Mouse (Mus musculus) c-Kit-negative CD71-positive TER-119-positive erythroid progenitor cells, embryonic 14.5 days (primary cell): ENCODE data around the gene Ntn4.

ENCODE experiments used
- DNase-seq: peaks from one replicate; pipeline ENCODE4 v3.0.0-alpha.2; 2013; ENCODE audit warnings: low read depth, low spot score

Gene Ntn4

DNA sequence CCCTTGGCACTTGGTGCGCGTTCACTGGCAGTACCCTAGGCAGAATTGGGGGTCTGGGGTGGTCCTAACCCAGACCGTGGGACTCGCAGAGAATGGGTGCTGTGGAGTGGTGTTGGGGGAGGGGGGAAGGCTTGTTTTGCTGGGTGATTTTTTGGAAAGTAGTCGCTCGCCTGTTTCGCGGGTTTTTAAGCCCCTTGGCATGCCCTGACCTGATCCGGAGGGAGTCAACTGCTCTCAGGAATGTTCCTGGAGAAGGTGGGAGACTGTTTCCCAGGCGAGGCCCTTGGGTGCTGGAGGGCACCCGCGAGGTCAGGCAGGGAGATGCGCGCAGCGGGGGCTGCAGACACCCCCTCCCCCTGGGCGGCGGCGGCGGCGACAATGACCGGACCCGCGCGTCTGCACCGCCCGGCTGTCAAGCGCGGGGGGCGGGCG lies at the start of gene Ntn4:
TSS of gene Ntn4 (plus strand) at position 161 of the 432 bp plus-strand sequence.
- no peak for DNase-seq

DNA sequence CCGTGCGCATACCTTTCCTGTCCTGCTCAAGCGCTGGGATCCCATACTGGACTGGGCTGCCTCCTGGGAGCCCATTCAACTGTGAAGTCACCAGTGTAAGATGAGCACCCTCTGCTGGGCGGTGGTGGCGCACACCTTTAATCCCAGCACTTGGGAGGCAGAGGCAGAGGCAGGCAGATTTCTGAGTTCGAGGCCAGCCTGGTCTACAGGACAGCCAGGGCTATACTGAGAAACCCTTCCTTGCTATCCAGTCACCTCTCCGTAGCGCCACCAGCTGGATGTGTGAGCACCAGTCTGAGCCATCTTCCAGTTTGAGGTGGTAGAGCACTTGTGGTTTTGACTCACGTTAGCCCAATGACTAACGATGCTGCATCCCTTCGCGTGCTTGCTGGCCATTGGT lies 48.0 kb upstream of the Ntn4 start:
- DNase-seq, result no peak

DNA sequence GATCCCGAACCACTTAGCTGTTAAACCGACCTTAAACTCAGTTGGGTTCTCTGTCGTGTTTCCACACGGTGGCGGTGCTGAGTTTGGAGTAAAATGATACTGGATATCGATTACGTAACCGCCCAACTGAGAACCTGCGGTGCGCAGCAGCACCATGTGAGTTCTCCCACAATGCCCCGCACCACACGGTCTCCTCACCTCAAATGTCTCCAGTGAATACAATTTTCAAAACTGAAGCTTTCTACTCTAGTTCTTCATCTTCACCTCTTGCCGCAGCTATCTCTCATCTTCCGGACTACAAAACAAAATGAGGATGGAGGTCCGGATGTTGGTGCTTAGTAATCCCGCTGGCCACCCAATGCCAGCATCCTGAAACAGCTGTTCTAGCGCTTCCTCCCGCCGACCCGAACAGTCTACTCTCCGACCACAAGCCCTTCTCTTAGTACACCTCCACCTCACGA lies 46.4 kb upstream of the Ntn4 start:
- DNase-seq, result peak; percentile 25

DNA sequence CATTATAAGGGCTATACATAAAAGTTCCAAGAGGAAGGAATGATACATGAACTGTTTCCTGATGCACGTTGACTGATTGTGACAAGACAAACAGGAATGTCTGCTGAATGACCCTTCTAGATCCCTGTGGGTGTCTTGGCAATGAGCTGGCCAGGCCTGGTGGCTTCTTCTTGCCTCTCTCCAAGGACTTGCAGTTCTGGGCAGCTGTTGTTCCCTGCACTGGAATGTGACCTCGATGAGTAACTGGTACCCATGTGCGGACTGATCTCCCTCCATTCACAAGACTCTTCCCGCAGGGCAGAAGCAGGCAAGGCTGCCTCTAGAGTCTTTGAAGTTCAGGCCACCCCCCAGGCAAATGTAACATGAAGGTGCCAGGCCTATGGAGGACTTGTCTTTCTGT lies 44.6 kb upstream of the Ntn4 start:
- DNase-seq, result no peak

DNA sequence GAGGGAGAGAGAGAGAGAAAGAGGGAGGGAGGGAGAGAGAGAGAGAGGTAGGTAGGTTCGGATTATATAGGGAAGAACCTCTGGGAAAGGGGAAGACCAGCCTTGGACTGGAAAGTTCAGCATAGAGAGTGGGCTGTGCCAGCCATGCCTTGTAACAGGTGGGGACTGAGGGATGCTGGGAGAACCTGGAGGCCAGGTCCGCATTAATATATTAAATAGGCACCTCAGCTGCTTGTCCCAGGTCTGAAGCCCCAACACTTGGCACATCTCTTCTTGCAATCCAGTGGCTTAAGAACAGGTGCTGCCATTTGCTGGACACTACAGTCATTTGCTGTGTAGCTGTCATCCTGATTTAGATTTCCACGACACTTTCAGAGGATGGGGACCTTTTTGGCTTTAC lies 43.8 kb upstream of the Ntn4 start:
- no peak for DNase-seq

DNA sequence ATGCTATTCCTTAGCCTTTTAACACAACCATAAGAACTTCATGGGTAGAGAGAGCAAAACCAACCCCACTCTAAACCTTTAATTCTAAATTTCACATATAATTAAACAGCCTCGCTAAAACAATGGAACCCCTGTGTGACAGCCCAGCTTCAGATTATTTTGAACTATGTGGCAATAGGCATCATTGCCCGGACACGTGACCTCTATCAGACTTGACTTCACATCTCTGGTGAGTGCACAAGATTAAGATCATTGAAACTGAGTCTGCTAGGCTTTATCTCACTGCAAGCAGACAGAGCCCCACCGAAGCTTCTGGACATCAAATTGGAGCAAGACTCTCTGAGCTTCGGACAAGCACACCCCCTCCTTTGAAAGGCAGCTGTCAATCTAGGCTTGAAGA lies 38.2 kb upstream of the Ntn4 start:
- DNase-seq, result no peak

DNA sequence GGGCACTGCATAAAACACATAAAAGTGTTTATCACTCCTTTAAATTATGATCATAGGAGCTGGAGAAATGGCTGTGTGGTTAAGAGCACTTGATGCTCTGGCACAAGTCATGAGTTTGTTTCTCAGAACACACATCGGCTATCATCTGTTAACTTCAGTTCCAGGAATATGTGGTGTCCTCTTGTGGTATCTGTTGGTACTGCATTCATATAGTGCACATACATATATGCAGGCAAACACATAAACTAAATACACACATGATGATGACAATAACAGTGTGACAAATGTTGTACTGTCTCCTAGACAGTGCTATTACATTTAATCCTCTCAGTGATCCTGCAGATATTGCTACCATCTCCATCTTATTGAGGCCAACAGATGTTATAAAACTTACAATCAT lies 37.2 kb upstream of the Ntn4 start:
- DNase-seq, result no peak

DNA sequence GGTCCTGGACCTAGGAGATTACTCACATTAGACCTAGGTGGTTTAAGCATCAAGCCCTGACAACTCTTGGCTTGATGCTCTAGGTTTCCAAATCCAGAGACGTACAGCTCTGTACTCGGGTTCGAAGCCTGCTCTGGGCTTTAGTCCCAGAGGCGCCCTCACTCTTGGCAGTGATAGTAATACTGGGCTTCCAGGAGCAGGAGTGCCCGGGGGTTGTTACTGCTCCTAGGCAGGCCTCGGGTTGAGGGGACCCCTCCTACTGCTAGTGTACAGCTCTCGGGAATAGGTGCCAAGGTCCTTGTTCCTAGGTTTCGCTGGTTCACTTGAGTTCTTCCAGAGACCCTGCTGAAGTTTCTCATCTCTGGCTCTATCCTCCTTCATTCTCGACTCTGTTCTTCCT lies 34.2 kb upstream of the Ntn4 start:
- no peak for DNase-seq

DNA sequence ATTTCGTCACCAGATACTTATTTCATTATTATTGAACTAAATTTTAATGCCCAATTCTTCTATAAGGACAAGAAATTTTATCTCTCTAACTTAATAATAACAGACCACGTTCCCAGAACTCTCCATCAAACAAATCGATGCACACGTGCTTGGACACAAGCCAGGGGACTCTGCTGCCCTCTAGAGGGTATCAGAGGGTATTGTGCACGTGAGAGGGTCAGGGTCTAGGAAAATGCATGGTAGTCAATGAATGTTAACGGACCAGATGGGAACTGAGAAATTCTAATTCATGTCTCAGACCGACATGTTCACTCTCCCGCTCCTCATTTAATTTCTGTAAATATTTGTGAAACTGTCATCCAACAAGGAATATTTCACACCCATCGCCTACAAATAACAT lies 32.4 kb upstream of the Ntn4 start:
- no peak for DNase-seq

DNA sequence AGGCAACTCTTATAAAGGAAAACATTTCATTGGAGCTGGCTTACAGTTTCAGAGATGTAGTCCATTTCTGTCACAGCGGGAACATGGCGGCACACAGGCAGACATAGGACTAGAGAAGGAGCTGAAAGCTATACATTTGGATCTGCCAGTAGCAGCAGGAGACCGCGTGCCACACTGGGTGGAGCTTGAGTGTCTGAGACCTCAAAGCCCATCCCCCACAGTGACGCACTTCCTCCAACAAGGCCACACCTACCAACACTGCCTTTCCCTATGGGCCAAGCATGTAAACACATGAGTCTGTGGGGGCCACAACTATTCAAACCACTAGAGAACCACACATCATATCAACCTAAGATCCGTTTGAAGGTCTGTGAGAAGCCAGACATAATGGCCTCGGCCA lies 31.2 kb upstream of the Ntn4 start:
- no peak for DNase-seq

DNA sequence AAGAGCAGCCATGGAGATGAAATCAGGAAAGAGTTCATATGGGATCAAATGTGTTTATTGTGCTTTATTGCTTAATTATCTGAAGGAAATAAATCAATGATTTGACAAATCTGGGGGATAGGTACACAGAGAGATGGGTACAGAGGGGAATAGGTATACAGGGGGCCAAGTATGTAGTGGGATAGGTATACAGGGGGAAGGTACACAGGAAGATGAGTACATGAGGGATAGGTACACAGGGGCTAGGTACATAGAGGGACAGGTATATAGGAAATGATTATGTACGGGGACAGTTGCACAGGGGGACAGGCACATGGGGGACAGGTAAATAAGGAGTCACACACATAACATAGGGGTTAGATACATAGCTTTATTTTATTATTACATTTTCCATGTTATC lies 29.6 kb upstream of the Ntn4 start:
- no peak for DNase-seq

DNA sequence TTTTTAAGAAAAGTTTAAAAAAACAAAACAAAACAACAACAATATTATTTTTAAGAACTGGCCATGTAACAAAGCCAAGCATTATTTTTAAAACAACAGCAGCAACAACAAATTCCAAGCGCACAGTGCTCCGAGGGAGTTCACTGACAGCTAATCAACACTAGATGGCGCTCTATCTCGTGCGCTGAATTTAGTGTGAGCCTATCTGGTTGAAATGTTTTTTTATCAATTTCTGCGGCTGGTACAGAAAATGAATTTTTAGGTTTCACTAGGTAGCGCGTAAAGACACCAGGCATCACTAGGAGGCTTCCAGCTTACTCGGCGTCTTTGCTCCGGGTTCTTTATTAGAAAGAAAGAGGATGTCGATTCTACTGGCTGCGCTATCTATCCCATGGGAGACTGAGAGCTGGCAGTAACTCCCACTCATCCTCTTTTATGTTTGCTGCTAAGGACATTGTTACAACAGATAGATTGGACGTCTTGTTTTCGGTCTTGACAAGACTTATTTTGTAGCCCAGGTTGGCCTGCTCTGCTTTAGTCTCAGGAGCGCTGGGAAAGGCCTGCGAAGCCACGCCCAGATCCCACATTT lies 29.0 kb upstream of the Ntn4 start:
- DNase-seq, result no peak

DNA sequence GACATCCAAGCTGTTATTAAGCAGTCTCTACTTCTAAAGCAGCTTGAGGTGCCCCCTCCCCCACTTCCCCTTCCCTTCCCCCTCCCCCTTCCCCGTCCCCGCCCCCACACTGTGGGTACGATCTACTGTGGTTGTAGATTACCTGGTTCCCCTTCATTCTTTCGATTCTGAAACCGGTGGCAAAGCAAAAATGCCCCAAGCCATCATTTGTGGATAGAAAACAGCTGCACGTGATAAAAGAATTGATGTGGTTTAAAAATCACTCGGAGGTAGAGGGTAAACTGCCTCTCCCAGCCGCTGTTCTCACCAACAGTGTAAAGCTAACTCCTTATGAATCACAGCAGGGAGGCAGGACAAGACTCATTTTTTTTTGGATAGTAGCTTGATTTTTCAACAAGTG lies 25.6 kb upstream of the Ntn4 start:
- DNase-seq, result no peak

DNA sequence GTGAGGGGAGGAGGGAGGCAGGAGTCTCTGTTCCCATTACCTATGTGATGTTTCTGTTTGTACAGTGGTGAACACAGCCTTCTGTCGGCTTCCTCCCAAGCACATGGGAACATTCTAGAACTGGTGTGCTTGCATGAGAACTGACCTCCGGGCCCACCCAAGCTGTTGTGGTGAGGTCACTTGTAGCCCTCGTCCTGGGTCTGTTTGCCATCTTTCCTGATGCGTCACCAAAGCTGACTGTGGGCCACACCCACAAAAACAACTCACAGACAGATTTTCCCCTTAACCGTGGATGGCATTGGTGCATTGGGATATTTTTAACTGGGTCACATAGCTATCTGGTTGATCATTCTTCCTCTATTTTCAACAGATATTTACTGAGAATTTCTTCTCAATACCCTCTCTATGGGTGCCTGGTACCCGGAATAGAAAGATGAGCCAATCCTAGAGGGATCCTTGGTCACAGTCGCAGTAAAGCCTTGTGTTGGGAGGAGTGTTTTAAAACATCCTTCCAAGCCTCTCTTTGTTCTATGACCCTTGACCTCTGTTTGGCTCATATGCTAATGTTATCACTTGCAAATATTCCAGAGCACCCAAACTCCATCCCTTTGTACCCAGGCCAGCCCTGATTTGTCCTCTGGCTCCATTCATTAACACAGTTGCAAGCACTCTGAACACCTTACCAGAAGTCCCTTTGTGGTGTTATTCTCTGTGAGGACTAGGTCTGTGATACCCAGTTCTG lies 19.9 kb upstream of the Ntn4 start:
- DNase-seq, result no peak

DNA sequence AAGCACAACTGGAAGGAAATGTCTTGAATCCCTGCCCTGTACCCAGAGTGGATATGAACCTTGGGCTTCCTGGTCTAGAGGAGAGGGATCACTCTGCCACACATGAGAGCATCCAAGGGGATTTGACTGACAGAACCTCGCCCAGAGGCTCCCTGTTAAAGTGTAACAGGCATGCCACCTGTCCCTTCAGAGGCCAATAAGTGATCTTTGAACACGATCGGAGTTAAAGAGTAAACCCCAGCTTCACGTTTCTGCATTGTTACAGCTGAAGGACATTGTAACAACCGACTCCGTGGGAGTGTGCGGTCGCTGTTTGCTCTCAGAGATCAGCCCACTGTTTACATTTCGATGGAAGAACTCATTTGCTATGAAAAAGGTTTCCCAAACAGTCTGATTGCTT lies 16.8 kb upstream of the Ntn4 start:
- DNase-seq, result no peak

DNA sequence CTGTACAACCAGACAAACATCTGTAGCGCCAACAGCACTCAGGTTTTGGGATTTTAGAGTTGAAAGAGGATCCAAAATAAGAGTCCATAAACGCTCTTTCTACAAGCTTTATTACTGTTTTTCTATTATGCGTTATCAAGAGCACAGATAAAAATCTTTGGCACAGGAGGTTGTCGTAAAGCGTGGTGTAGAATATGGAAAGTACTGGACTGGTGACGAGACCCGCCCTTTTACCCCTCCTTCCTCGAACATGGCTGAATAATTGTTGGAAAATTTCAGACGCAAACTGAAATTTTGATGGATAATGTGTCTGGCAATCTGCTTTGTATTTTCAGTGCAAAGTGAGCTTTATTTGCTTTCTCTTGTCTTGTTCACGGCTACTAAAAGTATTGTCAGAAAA lies 16.3 kb upstream of the Ntn4 start:
- no peak for DNase-seq

DNA sequence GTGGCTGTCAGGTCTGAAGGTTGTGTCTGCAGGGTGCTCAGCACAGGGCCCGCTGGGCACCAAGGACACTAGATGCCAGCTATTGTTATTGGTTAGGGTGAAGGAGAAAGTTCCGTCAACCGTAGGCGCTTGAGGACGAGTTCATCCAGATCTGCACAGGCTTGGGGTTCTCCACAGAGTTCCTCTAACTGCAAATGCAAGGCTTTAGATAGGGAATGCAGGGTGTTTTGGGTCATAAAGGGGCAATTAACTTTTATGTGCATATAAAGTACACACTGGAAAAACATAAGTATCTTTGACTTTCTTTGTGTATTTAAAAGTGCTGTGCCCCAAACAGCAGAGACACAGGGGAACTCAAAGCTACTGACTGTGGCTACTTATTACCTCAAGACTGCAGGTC lies 10.2 kb upstream of the Ntn4 start:
- DNase-seq, result no peak

DNA sequence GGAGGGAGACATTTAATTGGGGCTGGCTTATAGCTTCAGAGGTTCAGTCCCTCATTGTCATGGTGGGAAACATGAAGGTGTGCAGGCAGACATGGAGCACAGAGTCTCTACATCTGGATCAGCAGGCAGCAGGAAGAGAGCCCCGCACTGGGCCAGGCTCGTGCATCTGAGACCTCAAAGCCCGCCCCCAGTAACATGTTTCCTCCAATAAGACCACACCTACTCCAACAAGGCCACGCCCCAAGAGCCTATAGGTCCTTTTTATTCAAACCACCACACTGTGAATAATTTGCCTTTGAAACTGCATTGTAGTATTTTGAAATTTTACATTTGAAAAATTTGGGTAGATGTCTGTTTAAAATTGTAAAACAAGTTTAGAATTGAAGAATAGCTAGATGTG lies 8.4 kb upstream of the Ntn4 start:
- DNase-seq, result no peak

DNA sequence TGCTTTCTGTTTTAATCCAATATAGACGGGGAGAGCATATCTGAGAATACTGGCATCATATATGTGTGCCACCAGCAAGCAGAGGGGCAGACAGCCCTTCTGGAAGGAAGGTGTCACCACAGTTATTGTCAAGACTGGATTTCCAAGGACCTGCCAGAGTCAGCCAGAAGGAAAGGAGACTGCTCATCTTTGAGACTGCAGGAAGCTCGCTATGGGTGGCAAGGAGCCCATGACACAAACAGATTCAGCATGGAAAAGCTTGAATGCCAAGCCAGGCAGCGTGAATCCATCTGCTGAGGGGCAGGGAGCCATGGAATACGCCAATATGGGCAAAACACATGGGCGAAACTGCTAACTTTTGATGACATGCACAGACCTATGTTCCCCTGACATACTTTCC lies 6.9 kb upstream of the Ntn4 start:
- DNase-seq, result no peak

DNA sequence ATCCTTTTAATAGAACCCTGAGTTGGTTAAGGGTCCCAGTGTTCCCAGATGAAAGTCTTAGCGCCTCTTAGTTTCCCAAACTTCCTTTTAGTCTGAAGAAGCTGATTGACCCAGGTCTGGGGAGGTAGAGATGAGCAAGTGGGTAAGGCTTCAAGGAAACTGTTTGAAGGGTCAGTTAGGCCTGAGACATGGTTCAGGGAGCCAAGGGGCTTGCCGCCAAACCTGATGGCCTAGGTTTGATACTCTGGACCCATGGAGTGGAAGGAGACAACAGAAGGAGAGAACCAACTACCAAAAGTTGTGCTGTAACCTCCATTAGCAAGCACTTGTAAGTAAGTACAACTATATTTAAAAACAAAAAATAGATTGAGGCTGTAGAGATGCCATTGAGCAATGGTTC lies 6.5 kb upstream of the Ntn4 start:
- no peak for DNase-seq

DNA sequence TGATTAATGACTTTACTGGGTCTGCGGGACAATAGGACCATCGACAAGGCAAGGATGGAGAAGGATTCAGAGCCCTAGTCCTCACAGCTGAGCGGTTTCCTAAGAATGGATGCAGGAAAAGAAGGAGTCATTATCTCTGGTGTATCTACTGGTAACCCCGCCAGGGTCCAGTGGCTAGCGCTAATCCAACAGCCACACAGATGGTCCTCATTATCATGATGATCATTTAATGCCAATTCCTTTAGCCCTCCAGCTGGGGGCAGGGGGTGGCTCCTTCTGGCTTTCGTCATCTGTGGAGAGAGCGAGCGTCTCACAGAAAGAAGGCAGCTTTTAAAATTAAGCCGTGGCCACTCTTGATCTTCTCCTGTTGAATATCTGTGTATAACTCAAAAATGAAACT lies 4.5 kb upstream of the Ntn4 start:
- no peak for DNase-seq

DNA sequence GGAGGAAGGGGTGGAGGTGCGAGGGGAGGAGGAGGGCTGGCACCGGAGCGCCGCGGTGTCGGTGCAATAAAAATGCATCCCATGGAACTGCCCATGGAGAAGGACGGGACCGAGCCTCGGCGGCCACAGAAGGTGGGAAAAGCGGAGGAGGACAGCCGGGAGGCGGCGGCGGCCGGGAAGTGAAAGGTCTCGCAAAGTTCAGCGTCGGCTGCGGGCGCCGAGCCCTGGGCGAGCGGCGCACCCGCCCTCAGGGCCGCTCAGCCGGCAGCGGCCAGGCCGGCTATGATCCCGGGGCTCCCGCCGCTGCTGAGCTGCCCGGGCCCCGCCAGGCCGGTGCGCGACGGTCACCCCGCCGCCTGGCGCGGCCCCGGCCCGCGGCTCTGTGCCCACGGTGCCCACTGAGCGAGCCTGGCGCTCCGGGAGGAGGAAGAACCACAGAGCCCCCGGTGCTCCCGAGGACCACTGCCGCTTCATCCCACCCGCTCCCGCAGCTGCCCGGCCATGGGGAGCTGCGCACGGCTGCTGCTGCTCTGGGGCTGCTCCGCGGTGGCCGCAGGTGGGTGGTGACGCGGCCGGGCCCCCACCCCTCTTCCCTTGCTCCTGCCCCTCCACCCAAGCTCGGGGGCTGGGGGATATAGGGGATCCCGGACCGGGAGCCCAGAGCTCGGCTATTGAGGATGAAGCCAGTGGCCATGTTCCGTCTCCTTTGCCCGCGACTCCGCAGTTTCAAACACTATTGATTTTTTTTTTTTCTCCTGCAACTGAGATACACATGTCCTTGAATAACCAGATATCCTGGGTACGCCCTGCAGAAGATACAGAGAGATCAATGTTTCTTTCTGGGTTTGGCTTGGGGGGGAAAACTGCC lies 706 bp downstream of the Ntn4 start:
- DNase-seq, result no peak
